Mouse (Mus musculus) limb, embryonic 15.5 days (tissue): ENCODE measurements at regions not wholly inside any gene's neighbourhood (a gene's known extent, or its start where the extent isn't known, plus 50 kb on each side); places are given as distances from the start of the nearest gene placed in this dataset.

Source experiments
- ATAC-seq: fragments of 200-750 bp; cut with Nextera tagmentation; 2 replicates; pipeline ENCODE4 v1.8.0; 2017; ENCODE audit warnings: low read depth, moderate TSS enrichment; ENCODE audit not compliant: insufficient number of reproducible peaks, low FRiP score, low TSS enrichment
- H3K27ac ChIP-seq: fragments of 300-500 bp; sonication (generic); 2 replicates; pipeline ENCODE4 v1.5.1; 2015; ENCODE audit warnings: moderate library complexity, mild to moderate bottlenecking, inconsistent platforms
- H3K27me3 ChIP-seq: fragments of 300-500 bp; sonication (generic); 2 replicates; pipeline ENCODE4 v1.6.1; 2015; ENCODE audit warnings: inconsistent platforms
- H3K36me3 ChIP-seq: fragments of 300-500 bp; sonication (generic); 2 replicates; pipeline ENCODE4 v1.6.1; 2015; ENCODE audit warnings: inconsistent platforms
- H3K4me1 ChIP-seq: fragments of 300-500 bp; sonication (generic); 2 replicates; pipeline ENCODE4 v1.6.1; 2015; ENCODE audit warnings: inconsistent platforms
- H3K4me2 ChIP-seq: fragments of 300-500 bp; sonication (generic); 2 replicates; pipeline ENCODE4 v1.6.1; 2015; ENCODE audit warnings: mild to moderate bottlenecking, inconsistent platforms
- H3K4me3 ChIP-seq: fragments of 300-500 bp; sonication (generic); 2 replicates; pipeline ENCODE4 v1.5.1; 2015; ENCODE audit warnings: mild to moderate bottlenecking, inconsistent platforms
- H3K9ac ChIP-seq: fragments of 300-500 bp; sonication (generic); 2 replicates; pipeline ENCODE4 v1.6.1; 2015; ENCODE audit warnings: inconsistent platforms
- H3K9me3 ChIP-seq: fragments of 300-500 bp; sonication (generic); 2 replicates; pipeline ENCODE4 v1.6.1; 2016; ENCODE audit warnings: inconsistent platforms
- WGBS: fragments of 180-500 bp; shearing (Covaris S2); methylation state at CpG from one replicate; pipeline ENCODE4 v1.1.7; 2015; 5-methylcytosine and 5-hydroxymethylcytosine counted together

DNA sequence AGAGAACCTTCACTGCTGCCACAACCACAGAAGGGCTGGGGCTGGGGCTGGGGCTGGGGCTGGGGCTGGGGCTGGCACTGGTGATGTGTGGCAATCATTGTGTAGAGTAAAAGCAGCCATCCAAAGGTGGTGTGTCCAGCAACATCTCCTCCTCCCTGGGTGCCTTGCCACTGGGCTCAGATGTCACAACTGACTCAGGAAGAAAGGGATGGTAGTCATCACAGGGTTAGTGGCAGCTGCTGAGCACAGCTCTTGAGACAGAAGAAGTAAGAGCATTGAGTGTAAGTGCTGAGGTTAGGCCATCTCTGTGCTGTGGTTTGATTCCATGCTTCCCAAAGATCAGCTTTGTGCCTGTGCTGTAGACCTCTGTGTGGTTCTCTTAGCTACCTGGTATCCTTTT, 53.4 kb upstream of the Mef2a start:
- no peak for ATAC-seq
- no peaks in the 10 kb centered on the region for H3K27me3 ChIP-seq
- H3K4me1 ChIP-seq = peaks cover 13% of the 10 kb centered on the region
- no peaks in the 10 kb centered on the region for H3K36me3 ChIP-seq
- H3K4me2 ChIP-seq = no peak overlapping the region
- no peak overlapping the region for H3K9ac ChIP-seq
- no peak overlapping the region for H3K4me3 ChIP-seq
- no peak overlapping the region for H3K27ac ChIP-seq
- H3K9me3 ChIP-seq = no peaks in the 10 kb centered on the region

DNA sequence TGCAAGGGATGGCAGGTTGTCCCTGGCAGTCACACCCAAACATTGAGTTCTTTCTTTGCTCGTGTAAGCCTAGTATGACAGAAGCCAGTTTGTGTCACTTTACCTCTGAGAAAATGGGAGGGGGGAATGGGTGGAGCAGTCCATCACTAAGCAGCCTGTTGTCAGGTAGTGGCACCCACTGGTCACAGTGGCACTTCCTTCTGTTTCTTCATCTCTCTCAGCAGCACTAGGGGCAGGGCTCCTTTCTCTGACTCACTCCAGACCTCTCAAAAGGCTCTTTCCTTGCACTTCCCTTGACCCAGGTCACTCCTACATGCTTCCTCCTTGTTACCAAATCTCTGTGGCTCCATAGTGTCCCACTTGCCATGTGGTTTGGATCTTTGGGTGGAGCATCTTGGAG, 52.9 kb upstream of the Mef2a start:
- ATAC-seq = no peak
- Histone ChIP-seq H3K27ac (peak overlapping the region; percentile 13; the same call in 1 of the 2 replicates), H3K27me3 (no peaks in the 10 kb centered on the region), H3K4me2 (no peak overlapping the region), H3K4me1 (peaks cover 15% of the 10 kb centered on the region), H3K4me3 (no peak overlapping the region), H3K9ac (no peak overlapping the region), H3K9me3 (no peaks in the 10 kb centered on the region), H3K36me3 (no peaks in the 10 kb centered on the region)
- WGBS = 50% methylated on average over 1 of the region's 1 CpGs

DNA sequence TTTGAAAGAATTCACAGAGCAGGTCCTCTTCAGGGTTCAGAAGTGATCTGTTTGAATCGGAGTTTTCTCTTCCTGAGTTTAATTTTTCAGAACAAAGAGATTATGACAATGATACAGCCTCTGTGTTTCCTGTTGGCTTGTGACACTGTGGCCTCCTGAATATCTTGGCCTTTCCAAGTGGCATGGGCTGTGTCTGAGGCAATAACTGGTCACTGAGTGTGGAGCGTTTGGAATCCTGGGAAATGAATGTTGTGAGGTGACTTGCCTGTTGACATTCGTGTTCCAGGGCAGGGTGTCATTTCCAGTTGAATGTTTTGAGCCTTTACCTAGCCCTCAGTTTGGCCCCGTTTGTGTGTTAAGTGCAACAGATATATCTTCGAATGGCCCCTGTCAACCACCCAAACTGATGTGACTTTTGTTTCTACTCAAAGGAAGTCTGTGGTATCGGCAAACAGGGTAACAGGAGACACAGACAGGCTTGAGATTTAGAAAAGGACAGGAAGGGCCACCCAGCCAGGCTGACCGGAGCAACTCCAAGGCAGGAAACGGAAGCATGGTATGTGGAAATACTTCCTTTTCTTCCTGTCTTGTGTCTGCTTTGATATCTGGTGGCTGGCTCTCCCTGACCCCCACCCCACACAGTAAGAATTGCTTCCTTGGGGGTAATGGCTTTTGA, 52.3 kb upstream of the Mef2a start:
- Histone ChIP-seq H3K9me3 (no peaks in the 10 kb centered on the region), H3K27me3 (no peaks in the 10 kb centered on the region), H3K36me3 (no peaks in the 10 kb centered on the region), H3K4me3 (no peak overlapping the region), H3K4me2 (no peak overlapping the region), H3K27ac (peak overlapping the region; percentile 13; the same call in 1 of the 2 replicates), H3K4me1 (peaks cover 17% of the 10 kb centered on the region), H3K9ac (no peak overlapping the region)
- no peak for ATAC-seq
- WGBS = 75% methylated on average over 8 of the region's 8 CpGs
